Mouse (Mus musculus) heart, postnatal 36 days (tissue): Measurements from ENCODE around the gene Trabd2b. TPM values are rescaled to one million over a fixed set of nuclear protein-coding genes. Genes with fewer than 3 reads are reported as not detected.

ENCODE experiments used
- DNase-seq, 2 experiments: peaks; one replicate each; pipeline ENCODE4 v3.0.0; 2021 to 2022
- intact Hi-C: fragments of 180-260 bp; cut with DNase I; formaldehyde crosslinking; loops from one replicate; pipeline ENCODE4 v1.15.1; 2025
- total RNA-seq, 2 experiments: library from RNA; stranded (reverse); gene quantifications; 2 replicates each; pipeline ENCODE4 v1.2.3; 2021

Trabd2b gene
- total RNA-seq, 2 experiments from 2014 or later = 53.1 to 71.5 TPM

GRCm38 (mm10) chr4:114568081-114568605, 161.6 kb downstream of the Trabd2b start:
- intact Hi-C loops = no loop called here
- DNase-seq = no peak

GRCm38 (mm10) chr4:114578153-114578950, 171.8 kb downstream of the Trabd2b start:
- intact Hi-C loops = no loop called here
- DNase-seq = no peak

- DNase-seq = no peak
Measured at GRCm38 (mm10) chr4:114583546-114584144, 177.1 kb downstream of the Trabd2b start.

GRCm38 (mm10) chr4:114584686-114585085, 178.2 kb downstream of the Trabd2b start:
- intact Hi-C loops = no loop called here

More at GRCm38 (mm10) chr4:114583546-114584144, 177.1 kb downstream of the Trabd2b start:
- intact Hi-C loops = no loop called here

GRCm38 (mm10) chr4:114593554-114594215, 187.2 kb downstream of the Trabd2b start:
- intact Hi-C loops = no loop called here
- DNase-seq = no peak

More at GRCm38 (mm10) chr4:114584686-114585085, 178.2 kb downstream of the Trabd2b start:
- DNase-seq = peak in 1 of 2 experiments; percentile 30

GRCm38 (mm10) chr4:114595188-114595701, 188.7 kb downstream of the Trabd2b start:
- intact Hi-C loops = no loop called here
- peak; percentile 48 to 62 for DNase-seq

GRCm38 (mm10) chr4:114599121-114599520, 192.6 kb downstream of the Trabd2b start:
- DNase-seq = no peak
- intact Hi-C loops = no loop called here

- intact Hi-C loops = no loop called here
- no peak for DNase-seq
Measured at GRCm38 (mm10) chr4:114601201-114602009, 194.9 kb downstream of the Trabd2b start.

- no peak for DNase-seq
- intact Hi-C loops = no loop called here
Measured at GRCm38 (mm10) chr4:114605670-114606069, 199.1 kb downstream of the Trabd2b start.

- intact Hi-C loops = no loop called here
Measured at GRCm38 (mm10) chr4:114607873-114608272, 201.3 kb downstream of the Trabd2b start.

GRCm38 (mm10) chr4:114609297-114609696, 202.8 kb downstream of the Trabd2b start:
- DNase-seq = no peak
- intact Hi-C loops = no loop called here

More at GRCm38 (mm10) chr4:114607873-114608272, 201.3 kb downstream of the Trabd2b start:
- no peak for DNase-seq

- DNase-seq = peak; percentile 42 to 46
- intact Hi-C loops = loop anchor here (5.0 kb wide), 1 partner anchor 64 kb away; no protein-coding TSS in a partner anchor
Measured at GRCm38 (mm10) chr4:114611166-114611929, 204.8 kb downstream of the Trabd2b start.

- intact Hi-C loops = loop anchor here (5.0 kb wide), 1 partner anchor 65 kb away; no protein-coding TSS in a partner anchor
- no peak for DNase-seq
Measured at GRCm38 (mm10) chr4:114612032-114612431, 205.5 kb downstream of the Trabd2b start.

GRCm38 (mm10) chr4:114612827-114613226, 206.3 kb downstream of the Trabd2b start:
- no peak for DNase-seq
- intact Hi-C loops = loop anchor here (5.0 kb wide), 1 partner anchor 66 kb away; no protein-coding TSS in a partner anchor

GRCm38 (mm10) chr4:114614086-114614485, 207.6 kb downstream of the Trabd2b start:
- intact Hi-C loops = loop anchor here (5.0 kb wide), 1 partner anchor 67 kb away; no protein-coding TSS in a partner anchor
- no peak for DNase-seq

GRCm38 (mm10) chr4:114615765-114616164, 209.2 kb downstream of the Trabd2b start:
- DNase-seq = no peak
- intact Hi-C loops = no loop called here

GRCm38 (mm10) chr4:114622929-114623328, 216.4 kb downstream of the Trabd2b start:
- intact Hi-C loops = no loop called here
- peak; percentile 43 to 44 for DNase-seq

GRCm38 (mm10) chr4:114624114-114624910, 217.8 kb downstream of the Trabd2b start:
- intact Hi-C loops = no loop called here
- no peak for DNase-seq
